Mouse (Mus musculus): ENCODE data around the gene Cenpm. TPM values are rescaled to one million over a fixed set of nuclear protein-coding genes. Genes with fewer than 3 reads are reported as not detected.

The Cenpm gene
- polyA plus RNA-seq, 1 experiment from 2014 or later: 86.0 TPM

DNA sequence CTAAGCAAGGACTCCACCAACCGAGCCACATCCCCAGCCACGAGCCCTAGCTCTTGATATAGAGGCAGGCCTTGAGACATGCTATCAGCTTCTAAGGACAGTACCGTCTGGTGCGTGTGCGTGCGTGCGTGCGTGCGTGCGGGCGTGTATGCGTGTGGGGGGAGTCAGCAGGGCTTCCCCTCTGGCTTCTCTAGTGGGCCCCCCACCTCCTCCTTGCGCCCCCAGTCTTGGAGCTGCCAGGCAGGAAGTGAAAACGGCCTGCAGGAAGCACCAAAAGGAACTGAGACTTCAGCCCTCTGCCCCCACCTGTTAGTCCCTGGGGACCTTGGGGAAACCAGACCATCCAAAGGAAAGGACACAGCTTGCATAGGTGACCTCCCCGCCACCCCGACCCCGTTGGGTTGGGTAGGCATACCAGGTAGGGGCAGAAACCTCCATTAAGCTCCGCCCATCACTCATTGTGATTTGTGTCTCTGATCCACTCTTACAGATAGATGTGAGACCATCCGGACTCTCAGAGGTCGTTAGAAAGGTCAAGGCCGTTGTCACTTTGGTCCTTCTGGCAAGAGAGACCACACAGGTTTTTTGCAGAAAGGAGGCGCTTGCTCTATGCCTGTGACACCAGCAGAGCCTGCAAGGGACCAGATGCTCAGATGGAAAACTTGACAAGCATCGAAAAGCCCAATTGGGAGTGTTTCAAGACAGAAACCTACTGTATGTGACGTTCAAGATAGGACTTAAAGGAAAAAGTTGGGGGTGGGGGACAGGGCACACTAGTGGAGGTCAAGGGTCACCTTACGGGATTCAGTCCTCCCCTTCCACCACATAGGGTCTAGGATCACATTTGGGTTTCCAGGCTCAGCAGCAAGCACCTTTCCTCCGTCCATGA lies 25.5 kb downstream of the Cenpm start:
- 76% methylated on average over 26 of the region's 26 CpGs for WGBS
- Histone ChIP-seq H3K36me3 (no peaks in the 10 kb centered on the region), H3K9me3 (replicated peaks) (no peaks in the 10 kb centered on the region), H3K4me3 (no peak overlapping the region), H3K27me3 (ENCODE audit: low read depth, poor library complexity, severe bottlenecking) (peaks cover 91% of the 10 kb centered on the region), H3K4me1 (peaks cover 30% of the 10 kb centered on the region), H3K27ac (0 out of 2 replicates have a peak overlapping the region, but pooled peaks have one; percentile 30)
- no peak for DNase-seq (ENCODE audit: low spot score)

DNA sequence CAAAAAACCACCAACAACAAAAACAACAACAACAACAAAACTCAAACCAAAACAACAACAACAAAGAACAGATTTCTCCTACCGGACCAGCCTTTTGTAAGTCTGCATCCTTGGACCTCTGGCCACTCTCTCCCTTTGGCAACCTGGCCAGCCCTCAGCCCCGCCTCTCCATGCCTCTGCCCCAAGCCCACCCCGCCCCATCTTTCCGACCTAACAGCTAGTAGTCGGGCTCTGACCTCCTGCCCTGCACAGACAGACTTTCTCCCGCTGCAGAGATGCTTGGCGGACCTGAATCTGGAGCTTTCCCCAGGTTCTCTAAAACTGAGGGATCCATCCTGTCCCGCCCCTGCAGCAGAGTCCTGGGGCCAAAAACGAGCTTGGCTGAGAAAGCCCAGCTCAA lies 26.6 kb downstream of the Cenpm start:
- Histone ChIP-seq H3K9me3 (replicated peaks) (no peaks in the 10 kb centered on the region), H3K27me3 (ENCODE audit: low read depth, poor library complexity, severe bottlenecking) (peaks cover 91% of the 10 kb centered on the region), H3K36me3 (no peaks in the 10 kb centered on the region), H3K4me3 (no peak overlapping the region), H3K27ac (no peak overlapping the region), H3K4me1 (peaks cover 21% of the 10 kb centered on the region)
- no peak for DNase-seq (ENCODE audit: low spot score)
- 20% methylated on average over 9 of the region's 9 CpGs for WGBS

DNA sequence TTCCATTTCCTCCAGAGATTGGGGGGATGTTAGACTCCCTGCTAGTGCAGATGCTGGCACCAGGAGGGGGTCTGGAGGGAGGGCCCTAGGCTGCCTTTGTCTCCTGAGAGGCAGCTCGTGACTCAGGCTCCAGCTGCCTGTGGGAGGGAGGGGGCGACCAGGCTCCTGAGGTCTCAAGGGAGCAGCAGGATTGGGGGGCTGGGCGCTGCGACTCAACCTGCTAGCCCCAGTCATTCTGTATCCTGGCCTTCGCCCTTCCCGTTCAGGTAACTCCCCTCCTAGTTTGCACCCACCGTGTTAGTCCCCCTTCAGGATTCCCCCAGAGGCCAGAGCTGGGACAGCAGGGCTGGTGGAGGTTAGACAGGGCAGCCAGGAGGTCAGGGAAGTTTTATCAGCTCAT lies 27.5 kb downstream of the Cenpm start:
- peaks cover 30% of the 10 kb centered on the region for H3K4me1 ChIP-seq
- H3K4me3 ChIP-seq: no peak overlapping the region
- H3K27ac ChIP-seq: peak overlapping the region; percentile 42; the same call in 1 of the 2 replicates
- 13% methylated on average over 7 of the region's 7 CpGs for WGBS
- DNase-seq (ENCODE audit: low spot score): peak; percentile 34
- peaks cover 91% of the 10 kb centered on the region for H3K27me3 ChIP-seq (ENCODE audit: low read depth, poor library complexity, severe bottlenecking)
- H3K9me3 ChIP-seq (replicated peaks): no peaks in the 10 kb centered on the region
- H3K36me3 ChIP-seq: no peaks in the 10 kb centered on the region

DNA sequence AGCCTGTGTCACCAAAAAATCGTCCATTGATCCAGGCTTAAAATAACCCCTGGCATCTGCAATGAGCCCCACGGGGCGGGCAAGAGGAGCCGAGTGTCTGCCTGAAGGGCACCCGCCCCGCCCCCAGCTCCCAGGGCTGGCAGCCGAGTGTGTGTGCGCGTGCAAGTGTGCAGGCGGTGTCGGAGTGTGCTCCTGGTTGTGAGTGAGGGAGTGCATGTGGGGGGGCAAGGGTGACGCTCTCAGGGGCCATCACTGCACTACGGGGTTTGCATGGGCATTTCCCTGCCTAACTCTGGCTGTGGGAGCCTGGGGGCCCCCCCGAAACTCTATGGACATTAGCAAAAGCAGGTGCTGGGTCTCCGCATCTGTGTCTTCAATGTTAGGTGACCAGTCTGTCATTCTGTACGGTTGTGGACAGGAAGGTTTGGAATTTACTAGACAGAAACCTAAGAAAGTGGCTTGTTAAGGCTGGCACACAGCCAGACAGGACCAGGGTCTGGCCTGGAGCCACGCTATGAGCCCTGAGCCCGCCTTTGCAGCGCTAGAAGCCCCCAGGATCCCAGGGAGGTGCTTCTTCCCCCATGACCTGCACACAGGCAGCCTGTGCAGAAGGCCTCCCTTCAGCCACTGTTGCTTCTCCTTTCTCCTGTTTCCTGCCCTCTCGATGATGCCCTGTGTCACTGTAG lies 28.3 kb downstream of the Cenpm start:
- Histone ChIP-seq H3K9me3 (replicated peaks) (no peaks in the 10 kb centered on the region), H3K4me1 (peaks cover 38% of the 10 kb centered on the region), H3K36me3 (no peaks in the 10 kb centered on the region), H3K27ac (no peak overlapping the region), H3K4me3 (no peak overlapping the region), H3K27me3 (ENCODE audit: low read depth, poor library complexity, severe bottlenecking) (peaks cover 93% of the 10 kb centered on the region)
- WGBS: 54% methylated on average over 20 of the region's 20 CpGs
- peak; percentile 30 for DNase-seq (ENCODE audit: low spot score)

GRCm38 (mm10) chr15:82215332-82216046 lies 29.1 kb downstream of the Cenpm start:
- no peaks in the 10 kb centered on the region for H3K9me3 ChIP-seq (replicated peaks)
- DNase-seq (ENCODE audit: low spot score): no peak
- no peak overlapping the region for H3K27ac ChIP-seq
- peaks cover 95% of the 10 kb centered on the region for H3K27me3 ChIP-seq (ENCODE audit: low read depth, poor library complexity, severe bottlenecking)
- H3K4me1 ChIP-seq: peaks cover 40% of the 10 kb centered on the region
- 48% methylated on average over 11 of the region's 11 CpGs for WGBS
- H3K4me3 ChIP-seq: no peak overlapping the region
- no peaks in the 10 kb centered on the region for H3K36me3 ChIP-seq

- DNase-seq (ENCODE audit: low spot score): no peak
- Histone ChIP-seq H3K9me3 (replicated peaks) (no peaks in the 10 kb centered on the region), H3K27me3 (ENCODE audit: low read depth, poor library complexity, severe bottlenecking) (peaks cover 99% of the 10 kb centered on the region), H3K36me3 (0 out of 2 replicates have a peak, but pooled peaks cover 2% of the 10 kb centered on the region), H3K4me3 (peak overlapping the region; percentile 54; the same call in 1 of the 2 replicates), H3K27ac (no peak overlapping the region), H3K4me1 (peaks cover 33% of the 10 kb centered on the region)
- 10% methylated on average over 4 of the region's 4 CpGs for WGBS
These were observed 31.3 kb downstream of the Cenpm start for GRCm38 (mm10) chr15:82213222-82213621.

DNA sequence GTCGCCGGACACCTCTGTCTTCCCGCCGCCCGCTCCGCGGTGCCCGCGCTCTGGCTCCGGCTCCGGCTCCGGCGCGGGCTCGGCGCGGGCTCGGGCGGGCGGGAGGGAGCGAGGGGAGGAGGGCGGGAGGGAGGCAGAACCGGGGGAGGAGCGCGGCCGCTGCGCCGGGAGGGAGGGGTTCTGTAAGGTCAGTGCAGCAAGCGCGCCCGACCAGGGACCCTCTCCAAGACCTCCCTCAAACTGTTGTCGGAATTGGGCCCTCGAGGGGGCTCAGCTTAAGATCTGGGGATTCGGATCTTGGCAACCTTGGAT lies 31.8 kb downstream of the Cenpm start, which contains the start of gene Shisa8:
Shisa8 (minus strand) TSS at position 64 of the 312 bp plus-strand sequence.
- 0% methylated on average over 24 of the region's 34 CpGs for WGBS
- peak; percentile 59 for DNase-seq (ENCODE audit: low spot score)
- peak within 1 kb of the TSS; percentile 70 for H3K27ac ChIP-seq

DNA sequence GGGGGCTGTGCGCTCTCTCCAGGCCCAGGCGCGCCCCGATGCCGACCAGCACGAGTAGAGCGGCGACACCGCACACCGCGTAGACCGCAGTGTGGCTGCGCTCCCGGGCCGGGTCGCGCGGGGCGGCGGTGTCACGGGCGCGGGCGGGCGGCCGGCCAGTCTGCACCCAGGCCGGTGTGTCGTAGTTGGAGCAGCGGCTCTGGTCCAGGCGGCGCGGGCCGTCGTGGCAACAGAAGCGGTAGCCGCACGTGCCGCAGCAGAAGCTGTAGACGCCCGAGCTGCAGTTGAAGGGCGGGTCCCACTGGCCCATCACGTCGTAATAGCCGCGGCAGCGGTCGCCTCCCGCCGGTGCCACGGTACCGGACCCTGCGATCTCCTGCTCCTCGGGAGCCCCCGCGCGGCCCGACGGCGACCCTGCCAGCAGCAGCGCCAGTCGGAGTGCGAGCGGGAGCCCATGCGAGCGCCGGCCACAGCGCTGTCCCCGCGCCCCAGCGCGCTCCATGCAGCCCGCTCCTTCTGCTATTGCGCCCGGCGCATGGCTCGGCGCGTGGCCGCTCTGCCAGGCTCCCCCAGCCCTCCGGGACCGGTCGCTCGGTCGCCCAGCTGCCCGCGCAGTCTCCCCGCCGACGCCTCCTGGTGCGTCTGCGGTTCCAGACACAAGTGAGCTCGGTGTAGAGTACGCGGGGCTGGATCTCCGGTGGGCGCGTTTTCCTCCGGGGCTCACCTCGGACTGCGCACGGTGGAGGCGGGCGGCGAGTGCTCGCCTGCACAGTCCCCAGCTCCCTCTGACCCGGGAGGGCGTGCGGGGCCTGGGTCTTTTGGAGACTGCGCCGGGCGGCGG lies 32.4 kb downstream of the Cenpm start:
- Histone ChIP-seq H3K36me3 (peaks cover 2% of the 10 kb centered on the region; the same call in 1 of the 2 replicates), H3K27ac (peak overlapping the region; percentile 70), H3K4me1 (peaks cover 37% of the 10 kb centered on the region), H3K4me3 (peak overlapping the region; percentile 54), H3K27me3 (ENCODE audit: low read depth, poor library complexity, severe bottlenecking) (peaks cover 100% of the 10 kb centered on the region), H3K9me3 (replicated peaks) (no peaks in the 10 kb centered on the region)
- DNase-seq (ENCODE audit: low spot score): peak; percentile 63
- under 1% methylated on average over 110 of the region's 112 CpGs for WGBS

More for the DNA sequence above, 31.8 kb downstream of the Cenpm start, which contains the start of gene Shisa8:
- Histone ChIP-seq H3K36me3 (0 out of 2 replicates have a peak, but pooled peaks cover 2% of the 10 kb centered on the region), H3K4me1 (peaks cover 31% of the 10 kb centered on the region), H3K9me3 (replicated peaks) (no peaks in the 10 kb centered on the region), H3K4me3 (peak within 1 kb of the TSS; percentile 54), H3K27me3 (ENCODE audit: low read depth, poor library complexity, severe bottlenecking) (peaks cover 99% of the 10 kb centered on the region)

- no peaks in the 10 kb centered on the region for H3K9me3 ChIP-seq (replicated peaks)
- peak overlapping the region; percentile 54 for H3K4me3 ChIP-seq
- H3K27me3 ChIP-seq (ENCODE audit: low read depth, poor library complexity, severe bottlenecking): peaks cover 100% of the 10 kb centered on the region
- H3K4me1 ChIP-seq: peaks cover 42% of the 10 kb centered on the region
- peaks cover 10% of the 10 kb centered on the region for H3K36me3 ChIP-seq
- H3K27ac ChIP-seq: no peak overlapping the region
- no peak for DNase-seq (ENCODE audit: low spot score)
- WGBS: 5% methylated on average over 11 of the region's 11 CpGs
These were observed 33.3 kb downstream of the Cenpm start for GRCm38 (mm10) chr15:82211281-82211680.

GRCm38 (mm10) chr15:82210801-82211200 lies 33.7 kb downstream of the Cenpm start:
- Histone ChIP-seq H3K9me3 (replicated peaks) (no peaks in the 10 kb centered on the region), H3K36me3 (peaks cover 14% of the 10 kb centered on the region), H3K4me3 (no peak overlapping the region), H3K27me3 (ENCODE audit: low read depth, poor library complexity, severe bottlenecking) (peaks cover 100% of the 10 kb centered on the region), H3K27ac (no peak overlapping the region), H3K4me1 (peaks cover 42% of the 10 kb centered on the region)
- DNase-seq (ENCODE audit: low spot score): no peak
- WGBS: 28% methylated on average over 1 of the region's 1 CpGs

DNA sequence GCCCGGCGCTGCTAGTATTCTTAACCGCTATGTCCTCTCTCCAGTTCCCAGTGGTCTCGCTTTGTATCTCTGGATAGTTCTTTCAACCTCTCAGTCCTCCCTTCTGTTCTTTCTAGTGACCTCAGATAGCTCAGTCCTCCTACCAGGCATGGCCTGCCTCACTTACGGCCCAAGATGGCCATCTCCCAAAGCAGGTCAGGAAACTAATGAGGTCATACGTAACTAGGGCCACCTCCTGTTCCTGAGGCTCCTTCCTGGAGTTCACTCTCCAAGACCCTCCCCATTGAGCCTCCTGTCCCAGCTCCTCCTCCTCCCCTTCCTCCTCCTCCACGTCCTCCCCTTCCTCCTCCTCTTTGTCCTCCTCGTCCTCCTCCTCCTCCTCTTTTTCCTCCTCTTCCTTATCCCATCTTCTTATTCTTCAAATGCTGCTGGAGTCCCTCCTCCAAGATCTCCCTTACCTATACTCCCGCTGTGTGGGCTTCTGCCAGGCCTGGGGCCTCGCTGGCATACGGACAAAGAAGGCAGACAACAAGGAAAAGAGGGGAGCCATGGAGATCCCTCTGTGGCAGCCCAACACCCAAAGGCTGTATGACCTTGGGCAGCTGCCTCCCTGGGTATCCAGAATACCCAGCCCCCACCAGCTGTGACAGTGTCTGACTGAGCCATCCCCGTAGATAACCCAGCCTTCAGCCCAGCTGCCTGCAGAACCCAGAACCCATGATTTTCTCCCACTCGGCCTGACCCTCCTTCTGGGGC lies 35.1 kb downstream of the Cenpm start:
- no peak for DNase-seq (ENCODE audit: low spot score)
- Histone ChIP-seq H3K4me1 (peaks cover 47% of the 10 kb centered on the region), H3K27ac (no peak overlapping the region), H3K9me3 (replicated peaks) (no peaks in the 10 kb centered on the region), H3K27me3 (ENCODE audit: low read depth, poor library complexity, severe bottlenecking) (peaks cover 100% of the 10 kb centered on the region), H3K36me3 (peaks cover 28% of the 10 kb centered on the region), H3K4me3 (no peak overlapping the region)
- WGBS: 83% methylated on average over 13 of the region's 13 CpGs

Data from limb, embryonic 10.5 days (tissue).